Mouse (Mus musculus) liver, embryonic 15.5 days (tissue): ENCODE results near the gene Troap. TPM values are rescaled to one million over a fixed set of nuclear protein-coding genes. Genes with fewer than 3 reads are reported as not detected.

Source experiments
- ATAC-seq: fragments of 200-750 bp; cut with Nextera tagmentation; 2 replicates; pipeline ENCODE4 v1.8.0; 2017; ENCODE audit warnings: moderate number of reproducible peaks, mild to moderate bottlenecking, moderate library complexity; ENCODE audit not compliant: insufficient read depth
- H3K27ac ChIP-seq: fragments of 300-500 bp; sonication (generic); replicated peaks from 2 replicates; pipeline ENCODE4 v1.5.1; 2015; ENCODE audit warnings: mild to moderate bottlenecking, inconsistent platforms
- H3K27me3 ChIP-seq: fragments of 300-500 bp; sonication (generic); 2 replicates; pipeline ENCODE4 v1.6.1; 2015; ENCODE audit warnings: mild to moderate bottlenecking, inconsistent platforms
- H3K36me3 ChIP-seq: fragments of 300-500 bp; sonication (generic); replicated peaks from 2 replicates; pipeline ENCODE4 v1.6.1; 2015; ENCODE audit warnings: moderate library complexity, mild to moderate bottlenecking, inconsistent platforms
- H3K4me1 ChIP-seq: fragments of 300-500 bp; sonication (generic); replicated peaks from 2 replicates; pipeline ENCODE4 v1.6.1; 2015; ENCODE audit warnings: inconsistent platforms
- H3K4me2 ChIP-seq: fragments of 300-500 bp; sonication (generic); 2 replicates; pipeline ENCODE4 v1.6.1; 2015; ENCODE audit warnings: moderate library complexity, mild to moderate bottlenecking, inconsistent platforms
- H3K4me3 ChIP-seq: fragments of 300-500 bp; sonication (generic); replicated peaks from 2 replicates; pipeline ENCODE4 v1.5.1; 2015; ENCODE audit warnings: mild to moderate bottlenecking, inconsistent platforms
- H3K9ac ChIP-seq: fragments of 300-500 bp; sonication (generic); 2 replicates; pipeline ENCODE4 v1.6.1; 2015; ENCODE audit warnings: moderate library complexity, mild to moderate bottlenecking, inconsistent platforms
- H3K9me3 ChIP-seq: fragments of 300-500 bp; sonication (generic); replicated peaks from 2 replicates; pipeline ENCODE4 v1.6.1; 2016; ENCODE audit warnings: inconsistent platforms
- WGBS: fragments of 180-500 bp; shearing (Covaris S2); methylation state at CpG from one replicate; pipeline ENCODE4 v1.1.7; 2015; ENCODE audit warnings: mixed read lengths; ENCODE audit not compliant: insufficient replicate concordance; 5-methylcytosine and 5-hydroxymethylcytosine counted together
- polyA plus RNA-seq: library from polyadenylated mRNA; unstranded; fragments of >200 nt; fragmentation: Nextera tagmentation; extraction: Ambion mirVana; gene quantifications from 2 replicates; pipeline ENCODE4 v1.2.1, GENCODE M21; 2015

The Troap gene
- 14.6 and 15.9 TPM in 2 replicates for polyA plus RNA-seq

DNA sequence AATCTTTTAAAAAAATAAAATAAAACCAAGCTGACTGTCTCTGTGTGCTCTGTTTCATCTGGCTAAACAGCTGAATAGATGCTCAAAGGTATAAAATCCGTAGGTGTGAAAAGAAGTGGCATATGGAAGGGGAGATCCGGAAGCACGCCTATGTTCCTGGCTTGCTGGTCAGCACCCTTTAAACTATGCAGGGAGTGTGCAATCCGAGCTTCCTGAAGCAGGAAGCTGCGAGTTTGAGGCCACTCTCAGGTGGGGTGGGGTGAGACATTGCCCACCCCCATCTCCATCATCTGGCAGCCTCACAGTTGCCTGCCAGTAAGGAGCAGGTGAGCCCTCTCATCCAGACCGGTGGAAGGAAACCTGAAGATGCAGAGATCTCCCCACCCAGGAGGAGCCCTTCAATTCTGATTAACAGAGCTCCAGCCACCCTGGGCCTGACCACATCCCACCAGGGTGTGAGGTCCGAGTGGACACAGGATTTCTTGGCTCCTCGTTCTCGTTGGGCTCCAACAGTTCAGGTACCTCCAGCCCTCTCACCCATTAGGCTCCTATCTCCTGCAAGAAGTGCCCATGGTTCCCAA is at the start of gene Troap:
Troap (plus strand) TSS at position 557 of the 581 bp plus-strand sequence.
- WGBS: 17% methylated on average over 9 of the region's 9 CpGs
- H3K4me1 ChIP-seq: peaks cover 29% of the 10 kb centered on the region
- H3K27me3 ChIP-seq: peaks cover 4% of the 10 kb centered on the region; the same call in 1 of the 2 replicates
- peak within 1 kb of the TSS; percentile 86 for H3K9ac ChIP-seq
- H3K36me3 ChIP-seq: peaks cover 27% of the 10 kb centered on the region
- peak; percentile 16 for ATAC-seq
- peak within 1 kb of the TSS; percentile 86 for H3K4me2 ChIP-seq
- H3K4me3 ChIP-seq: peak within 1 kb of the TSS; percentile 86
- H3K27ac ChIP-seq: peak within 1 kb of the TSS; percentile 94
- H3K9me3 ChIP-seq: no peaks in the 10 kb centered on the region; the same call in 1 of the 2 replicates

DNA sequence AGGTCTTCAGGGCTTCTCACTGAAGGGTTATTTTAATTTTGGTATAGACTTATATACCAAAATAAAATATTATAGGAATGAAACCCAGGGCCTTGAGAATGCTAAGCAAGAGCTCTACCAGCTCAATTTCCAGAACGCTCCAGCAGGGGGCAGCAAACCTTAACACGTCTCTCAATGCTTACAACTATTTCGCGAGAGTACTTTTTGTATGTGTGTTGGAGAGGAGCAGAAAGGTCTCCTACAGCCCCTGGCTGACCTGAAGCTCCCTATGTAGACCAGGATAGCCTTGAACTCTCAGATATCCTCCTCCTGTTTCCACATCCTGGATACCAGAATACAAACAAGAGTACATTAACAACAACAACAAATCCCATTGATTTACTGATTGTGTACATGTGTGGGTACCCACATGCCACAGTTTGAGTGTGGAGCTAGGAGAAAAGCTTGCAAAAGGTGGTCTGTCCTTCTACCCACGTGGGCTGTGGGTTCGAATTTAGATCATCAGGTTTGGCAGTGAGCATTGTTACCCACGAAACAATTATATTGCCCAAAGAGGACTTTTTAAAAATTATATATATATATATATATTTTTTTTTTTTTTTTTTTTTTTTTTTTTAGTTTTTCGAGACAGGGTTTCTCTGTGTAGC is 49.6 kb upstream of the Troap start:
- Histone ChIP-seq H3K36me3 (no peaks in the 10 kb centered on the region), H3K4me3 (no peak overlapping the region), H3K27me3 (no peaks in the 10 kb centered on the region), H3K4me1 (peaks cover 22% of the 10 kb centered on the region), H3K9ac (no peak overlapping the region), H3K9me3 (peaks cover 6% of the 10 kb centered on the region; the same call in 1 of the 2 replicates), H3K4me2 (no peak overlapping the region), H3K27ac (no peak overlapping the region)
- no peak for ATAC-seq
- 11% methylated on average over 7 of the region's 8 CpGs for WGBS

DNA sequence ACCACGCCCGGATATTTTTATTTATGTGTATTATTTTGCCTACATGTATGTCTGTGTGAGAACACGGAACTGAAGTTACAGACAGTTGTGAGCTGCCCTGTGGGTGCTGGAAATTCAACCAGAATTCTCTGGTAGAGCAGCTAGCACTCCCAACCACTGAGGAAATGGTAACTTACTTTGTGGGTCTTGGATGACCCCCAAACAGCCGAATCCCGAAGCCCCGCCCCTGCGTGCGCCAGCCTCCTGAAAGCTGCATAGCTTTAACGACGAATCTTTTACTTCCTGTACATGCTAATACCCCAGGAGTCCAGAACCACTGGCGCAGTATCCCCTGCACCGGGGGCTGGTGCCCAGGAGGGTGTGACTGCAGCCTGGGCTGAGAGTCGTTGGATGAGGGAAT is 49.0 kb upstream of the Troap start:
- H3K9me3 ChIP-seq: peaks cover 6% of the 10 kb centered on the region; the same call in 1 of the 2 replicates
- H3K4me3 ChIP-seq: no peak overlapping the region
- H3K4me2 ChIP-seq: no peak overlapping the region
- H3K9ac ChIP-seq: no peak overlapping the region
- WGBS: 53% methylated on average over 13 of the region's 13 CpGs
- H3K4me1 ChIP-seq: peaks cover 22% of the 10 kb centered on the region
- no peaks in the 10 kb centered on the region for H3K36me3 ChIP-seq
- no peaks in the 10 kb centered on the region for H3K27me3 ChIP-seq
- no peak for ATAC-seq
- no peak overlapping the region for H3K27ac ChIP-seq

DNA sequence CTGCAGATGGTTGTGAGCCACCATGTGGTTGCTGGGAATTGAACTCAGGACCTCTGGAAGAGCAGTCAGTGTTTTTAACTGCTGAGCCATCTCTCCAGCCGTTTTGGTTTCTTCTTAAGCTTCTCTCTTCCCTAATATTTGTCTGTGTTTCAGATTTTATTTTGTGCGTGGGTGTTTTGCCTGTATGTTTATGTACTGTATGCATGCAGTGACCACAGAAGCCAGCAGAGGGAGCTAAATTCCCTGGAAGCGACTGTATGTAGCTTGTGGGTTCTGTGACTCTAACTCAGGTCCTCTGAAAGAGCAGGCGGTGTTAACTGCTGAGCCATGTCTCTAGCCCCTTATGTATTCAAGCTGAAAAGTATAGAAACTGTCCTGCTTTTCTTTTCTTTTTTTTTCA is 48.1 kb upstream of the Troap start:
- H3K27ac ChIP-seq: no peak overlapping the region
- ATAC-seq: no peak
- peaks cover 22% of the 10 kb centered on the region for H3K4me1 ChIP-seq
- no peak overlapping the region for H3K9ac ChIP-seq
- H3K36me3 ChIP-seq: no peaks in the 10 kb centered on the region
- peaks cover 3% of the 10 kb centered on the region; the same call in 1 of the 2 replicates for H3K9me3 ChIP-seq
- H3K4me3 ChIP-seq: no peak overlapping the region
- no peak overlapping the region for H3K4me2 ChIP-seq
- WGBS: 35% methylated on average over 4 of the region's 4 CpGs
- H3K27me3 ChIP-seq: no peaks in the 10 kb centered on the region

DNA sequence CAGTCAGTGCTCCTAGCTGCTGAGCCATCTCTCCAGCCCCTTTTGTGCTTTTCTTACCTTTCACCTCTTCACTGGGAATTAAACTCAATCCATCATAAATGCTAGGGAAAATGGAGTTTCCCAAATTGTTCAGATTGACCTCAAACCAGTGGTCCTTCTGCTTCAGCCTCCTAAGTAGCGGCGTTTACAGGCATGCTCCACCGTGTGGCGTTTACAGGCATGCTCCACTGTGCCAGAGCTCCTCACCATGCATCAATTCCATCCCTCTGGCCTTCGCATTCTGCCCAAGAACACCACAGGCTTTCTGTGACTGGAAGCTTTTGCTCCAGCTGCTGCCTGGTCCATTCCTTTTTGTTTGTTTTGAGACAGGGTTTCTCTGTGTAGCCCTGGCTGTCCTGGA is 47.3 kb upstream of the Troap start:
- Histone ChIP-seq H3K4me2 (no peak overlapping the region), H3K4me1 (peaks cover 26% of the 10 kb centered on the region), H3K9me3 (no peaks in the 10 kb centered on the region), H3K4me3 (no peak overlapping the region), H3K9ac (no peak overlapping the region), H3K36me3 (peaks cover 3% of the 10 kb centered on the region), H3K27me3 (no peaks in the 10 kb centered on the region), H3K27ac (no peak overlapping the region)
- no peak for ATAC-seq
- WGBS: 69% methylated on average over 5 of the region's 5 CpGs

DNA sequence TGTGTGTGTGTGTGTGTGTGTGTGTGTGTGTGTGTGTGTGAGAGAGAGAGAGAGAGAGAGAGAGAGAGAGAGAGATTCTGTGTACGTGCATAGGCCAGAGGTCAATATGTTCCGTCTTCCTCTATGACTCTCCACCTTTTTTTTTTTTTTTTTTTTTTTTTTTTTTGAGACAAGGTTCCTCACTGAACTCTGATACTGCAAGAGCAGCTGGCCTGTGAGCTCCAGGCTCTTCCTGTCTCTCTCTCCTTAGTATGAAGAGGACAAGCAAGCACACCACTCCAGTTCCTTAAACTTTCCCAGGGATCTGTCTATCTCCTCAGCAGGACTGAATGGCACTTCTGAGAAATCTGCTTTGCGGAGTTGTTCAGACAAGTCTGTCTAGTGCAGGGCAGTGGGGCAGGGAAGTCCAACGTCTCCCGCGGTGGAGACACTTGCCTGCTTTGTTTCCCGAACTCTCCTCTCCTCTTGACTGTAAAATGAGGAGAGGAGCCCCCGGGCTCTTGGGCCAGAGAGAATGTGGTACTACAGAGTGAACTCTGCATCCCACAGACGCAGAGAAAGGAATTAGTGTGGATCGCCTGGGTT is 45.4 kb upstream of the Troap start:
- peak overlapping the region; percentile 95 for H3K9ac ChIP-seq
- no peaks in the 10 kb centered on the region for H3K9me3 ChIP-seq
- WGBS: 4% methylated on average over 10 of the region's 10 CpGs
- H3K36me3 ChIP-seq: peaks cover 20% of the 10 kb centered on the region
- ATAC-seq: no peak
- peaks cover 45% of the 10 kb centered on the region for H3K4me1 ChIP-seq
- peak overlapping the region; percentile 91 for H3K4me3 ChIP-seq
- H3K27me3 ChIP-seq: no peaks in the 10 kb centered on the region
- H3K4me2 ChIP-seq: peak overlapping the region; percentile 81
- peak overlapping the region; percentile 99 for H3K27ac ChIP-seq

DNA sequence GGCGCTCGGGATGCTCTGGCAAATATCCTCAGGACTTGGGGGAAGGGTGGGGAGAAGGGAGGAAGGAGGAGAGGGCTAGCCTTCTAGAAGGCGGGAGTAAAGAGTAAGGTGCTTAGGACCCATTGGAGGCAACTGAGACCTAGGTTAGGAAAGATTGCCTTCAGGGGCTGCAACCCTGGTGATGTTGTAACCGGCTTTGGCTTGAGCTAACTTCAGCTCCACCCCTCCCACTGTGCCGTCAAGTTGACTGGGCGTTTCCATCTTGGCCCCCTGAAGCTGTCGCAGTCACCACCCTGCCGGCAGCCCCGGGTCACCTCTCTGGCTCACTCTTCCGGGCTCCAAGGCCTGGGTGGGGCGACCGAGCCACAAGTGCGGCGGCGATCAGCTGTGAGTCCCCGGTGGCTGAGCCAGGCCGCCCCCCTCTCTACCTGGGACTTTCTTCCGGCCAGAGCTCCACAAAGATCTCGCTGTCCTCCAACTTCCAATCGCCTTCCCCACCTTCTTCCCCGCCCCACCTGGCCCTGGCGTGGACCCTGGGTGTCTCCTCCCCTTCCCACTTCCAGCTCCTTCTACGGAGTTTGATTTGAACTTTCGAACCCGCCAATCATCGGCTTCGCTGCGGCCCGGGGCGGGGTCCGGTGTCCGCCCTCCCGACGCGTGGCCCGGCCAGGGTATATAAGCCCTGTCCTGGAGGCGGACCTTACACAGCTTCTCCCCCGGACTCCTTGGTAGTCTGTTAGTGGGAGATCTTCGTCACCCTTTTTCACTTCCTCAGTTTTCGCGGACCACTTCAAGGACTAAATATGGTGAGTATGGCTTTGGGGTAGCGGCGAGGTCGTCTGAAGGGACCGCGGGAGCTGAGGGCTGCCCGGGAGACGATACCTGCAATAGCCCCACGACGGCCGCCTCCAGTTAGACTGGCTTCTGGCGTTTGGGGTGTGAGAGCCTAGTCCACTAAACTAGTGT is 44.5 kb upstream of the Troap start, which contains the start of gene Tuba1c:
Tuba1c (plus strand) TSS at position 273 of the 966 bp plus-strand sequence.
- Histone ChIP-seq H3K9me3 (no peaks in the 10 kb centered on the region), H3K4me2 (peak within 1 kb of the TSS; percentile 81), H3K9ac (peak within 1 kb of the TSS; percentile 95), H3K36me3 (peaks cover 27% of the 10 kb centered on the region), H3K27me3 (no peaks in the 10 kb centered on the region), H3K4me1 (peaks cover 47% of the 10 kb centered on the region), H3K4me3 (peak within 1 kb of the TSS; percentile 91), H3K27ac (peak within 1 kb of the TSS; percentile 99)
- WGBS: under 1% methylated on average over 52 of the region's 52 CpGs
- peak; percentile 86 for ATAC-seq

DNA sequence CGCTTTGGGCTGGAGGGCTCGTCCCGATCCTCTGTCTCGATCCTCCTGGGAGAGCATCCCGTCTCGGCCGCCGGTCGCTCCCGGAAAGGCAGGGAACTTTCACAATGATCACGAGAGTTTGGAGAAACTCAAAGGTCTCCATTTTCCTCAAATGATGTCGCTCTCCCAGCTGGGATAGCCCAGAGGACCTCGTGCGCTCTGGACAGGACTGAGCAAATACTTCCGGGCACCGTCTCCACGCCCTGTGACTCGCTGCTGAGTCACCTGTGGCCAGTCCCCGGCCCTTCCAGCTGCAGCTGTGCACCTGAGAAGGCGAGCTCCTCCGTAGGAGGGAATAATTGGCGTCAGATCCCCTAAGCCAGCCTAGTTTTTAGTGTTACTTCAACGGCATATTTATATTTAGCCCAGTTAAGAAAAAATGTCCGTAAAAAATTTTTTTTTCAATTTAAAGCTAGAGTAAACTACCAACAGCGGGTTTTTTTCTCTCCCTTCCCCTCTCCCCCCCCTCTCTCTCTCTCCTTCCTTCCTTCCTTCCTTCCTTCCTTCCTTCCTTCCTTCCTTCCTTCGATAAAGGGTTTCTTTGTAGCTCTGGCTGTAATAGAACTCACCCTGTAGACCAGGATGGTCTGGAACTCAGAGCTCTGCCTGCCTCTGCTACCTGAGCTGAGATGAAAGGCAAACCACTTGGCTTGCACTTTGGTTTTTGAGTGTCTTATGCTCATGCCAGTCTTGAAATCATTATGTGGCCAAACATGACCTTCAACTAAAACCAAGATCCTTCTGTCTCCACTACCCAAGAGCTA is 43.6 kb upstream of the Troap start:
- no peaks in the 10 kb centered on the region for H3K9me3 ChIP-seq
- ATAC-seq: peak; percentile 76
- peak overlapping the region; percentile 95 for H3K9ac ChIP-seq
- peak overlapping the region; percentile 81 for H3K4me2 ChIP-seq
- H3K36me3 ChIP-seq: peaks cover 36% of the 10 kb centered on the region
- peak overlapping the region; percentile 91 for H3K4me3 ChIP-seq
- H3K27ac ChIP-seq: peak overlapping the region; percentile 99
- peaks cover 54% of the 10 kb centered on the region for H3K4me1 ChIP-seq
- H3K27me3 ChIP-seq: no peaks in the 10 kb centered on the region
- under 1% methylated on average over 26 of the region's 26 CpGs for WGBS

DNA sequence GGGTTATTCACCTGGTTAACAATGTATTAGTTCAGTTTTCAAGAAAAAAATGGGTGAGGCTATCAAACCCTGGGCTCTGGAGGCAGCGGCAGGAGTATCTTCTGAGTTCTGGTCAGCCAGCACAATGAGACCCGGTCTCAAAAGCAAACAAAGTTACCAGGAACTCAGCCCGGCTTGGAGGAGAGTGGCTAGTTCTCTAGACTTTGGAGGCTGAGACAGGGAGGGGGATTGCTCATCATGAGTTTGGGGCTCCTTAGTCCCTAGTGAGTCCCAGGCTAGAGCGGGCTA is 43.0 kb upstream of the Troap start:
- peak overlapping the region; percentile 91 for H3K4me3 ChIP-seq
- peaks cover 42% of the 10 kb centered on the region for H3K36me3 ChIP-seq
- no peak for ATAC-seq
- H3K9ac ChIP-seq: peak overlapping the region; percentile 95
- H3K27me3 ChIP-seq: no peaks in the 10 kb centered on the region
- H3K9me3 ChIP-seq: no peaks in the 10 kb centered on the region
- peaks cover 60% of the 10 kb centered on the region for H3K4me1 ChIP-seq
- 24% methylated on average over 4 of the region's 4 CpGs for WGBS
- peak overlapping the region; percentile 99 for H3K27ac ChIP-seq
- H3K4me2 ChIP-seq: peak overlapping the region; percentile 81

DNA sequence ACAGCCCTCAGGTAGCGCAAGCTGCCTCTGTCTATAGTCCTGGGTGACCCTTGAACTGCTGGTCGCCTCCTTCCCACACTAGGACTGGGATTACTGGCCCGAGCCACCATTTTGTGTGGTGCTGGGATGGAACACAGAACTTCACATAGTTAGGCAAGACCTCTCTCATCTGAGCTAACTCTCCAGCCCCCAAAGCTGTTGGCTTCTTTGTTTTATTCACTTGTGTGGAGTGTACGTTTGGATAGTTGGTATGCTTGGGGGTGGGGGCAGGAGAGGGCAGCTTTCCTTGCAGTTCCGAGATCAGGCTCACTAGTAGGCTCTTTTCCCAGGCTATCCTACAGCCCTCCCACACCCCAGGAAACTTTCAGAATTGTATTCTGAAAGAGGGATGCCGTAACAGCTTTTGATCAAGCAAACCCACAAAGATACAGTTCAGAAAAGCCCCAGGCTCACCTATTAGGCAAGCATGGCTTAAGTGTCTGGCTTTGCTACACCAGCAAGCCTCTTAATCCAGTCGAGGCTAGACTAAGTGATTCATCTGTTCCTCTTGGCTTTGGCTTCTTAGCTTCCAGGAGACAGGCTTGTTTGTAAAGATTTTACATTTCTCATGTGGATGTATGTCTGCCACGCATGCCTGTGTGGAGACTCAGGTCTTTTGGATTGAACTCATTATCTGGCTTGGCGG is 42.2 kb upstream of the Troap start:
- WGBS: 33% methylated on average over 9 of the region's 9 CpGs
- peaks cover 65% of the 10 kb centered on the region for H3K4me1 ChIP-seq
- no peaks in the 10 kb centered on the region for H3K9me3 ChIP-seq
- peak overlapping the region; percentile 91 for H3K4me3 ChIP-seq
- H3K27ac ChIP-seq: peak overlapping the region; percentile 99
- peaks cover 48% of the 10 kb centered on the region for H3K36me3 ChIP-seq
- ATAC-seq: no peak
- peak overlapping the region; percentile 81 for H3K4me2 ChIP-seq
- no peaks in the 10 kb centered on the region for H3K27me3 ChIP-seq
- peak overlapping the region; percentile 95 for H3K9ac ChIP-seq
